In genomic region chr5:116589631-116590030, GRCm38 (mm10) we compare ENCODE assay signal across 14 mouse cellular contexts. TPM values are rescaled to one million over a fixed set of nuclear protein-coding genes. Genes with fewer than 3 reads are reported as not detected.
DNase-seq lines count a peak whose midpoint lies in the region; ATAC-seq and TF ChIP-seq lines count a peak whose summit lies in the region.
"Had no signal": no experiment of that assay in that cellular context is flagged by ENCODE, and none has a peak within 500 bp of the region (broad histone marks: within the 10 kb centered on the region; RNA-seq: fewer than 3 reads in every experiment).

No protein-coding gene starts in this region.

- ATAC-seq in forebrain, postnatal 0 days: no peak
- no peak for ATAC-seq in midbrain, embryonic 14.5 days (ENCODE audit: low FRiP score, low TSS enrichment)
- ATAC-seq: intestine, postnatal 0 days had no signal

- intact Hi-C loops in gastrocnemius, adult 2 months (cut with DNase I): no loop called here
- intact Hi-C loops in gastrocnemius, postnatal 36 days (cut with DNase I): loop anchor here (2.0 kb wide), 1 partner anchor 73 kb away; no protein-coding TSS in a partner anchor

- peak overlapping the region; percentile 82 for H3K4me3 ChIP-seq in forebrain, postnatal 0 days (ENCODE audit: low read depth, low read length)
- peak overlapping the region; percentile 80 for H3K4me3 ChIP-seq in midbrain, embryonic 14.5 days (replicated peaks; ENCODE audit: low read depth, low read length)
- H3K4me3 ChIP-seq in gastrocnemius, adult 2 months: no peak overlapping the region
- H3K4me3 ChIP-seq: heart, embryonic 13.5 days; limb, embryonic 15.5 days had no signal

- TF ChIP-seq CTCF in forebrain, postnatal 0 days (IDR thresholded peaks at IDR 0.05; ENCODE audit: low read depth): no peak
- TF ChIP-seq CTCF in gastrocnemius, adult 2 months (IDR thresholded peaks at IDR 0.05): no peak

- H3K4me2 ChIP-seq in forebrain, postnatal 0 days (ENCODE audit: low read depth): peak overlapping the region; percentile 74
- peak overlapping the region; percentile 78 for H3K4me2 ChIP-seq in midbrain, embryonic 14.5 days (ENCODE audit: low read length)
- H3K4me2 ChIP-seq: heart, embryonic 13.5 days; limb, embryonic 15.5 days had no signal

- no peaks in the 10 kb centered on the region for H3K27me3 ChIP-seq in forebrain, postnatal 0 days (ENCODE audit: insufficient read depth, low read length)
- H3K27me3 ChIP-seq in midbrain, embryonic 14.5 days (ENCODE audit: control insufficient read depth, insufficient read depth, low read length): no peaks in the 10 kb centered on the region
- H3K27me3 ChIP-seq: CH12.LX had no signal

- DNase-seq in cerebellum, adult 9-10 months: peak; percentile 73
- peak; percentile 51 to 58 for DNase-seq in cerebellum, postnatal 36 days
- no peak for DNase-seq in forebrain, postnatal 0 days
- peak; percentile 47 for DNase-seq in midbrain, embryonic 14.5 days
- DNase-seq in frontal cortex, postnatal 25 days (ENCODE audit: low spot score in 2 of 2): no peak
- no peak for DNase-seq in gastrocnemius, adult 2 months
- DNase-seq in gastrocnemius, postnatal 36 days: no peak
- DNase-seq: adrenal gland, postnatal 14 days; lung, postnatal 14 days; right cerebral cortex, postnatal 25 days had no signal

- peak overlapping the region; percentile 79 for H3K9ac ChIP-seq in forebrain, postnatal 0 days
- H3K9ac ChIP-seq in midbrain, embryonic 14.5 days (replicated peaks; ENCODE audit: low read length): peak overlapping the region; percentile 90
- H3K9ac ChIP-seq: heart, embryonic 13.5 days; limb, embryonic 15.5 days had no signal

- no peaks in the 10 kb centered on the region for H3K36me3 ChIP-seq in forebrain, postnatal 0 days (ENCODE audit: insufficient read depth)
- no peaks in the 10 kb centered on the region for H3K36me3 ChIP-seq in midbrain, embryonic 14.5 days (ENCODE audit: control insufficient read depth, insufficient read depth, low read length)
- H3K36me3 ChIP-seq: heart, embryonic 13.5 days; limb, embryonic 15.5 days had no signal

- H3K9me3 ChIP-seq in forebrain, postnatal 0 days (ENCODE audit: low read length): no peaks in the 10 kb centered on the region
- no peaks in the 10 kb centered on the region for H3K9me3 ChIP-seq in midbrain, embryonic 14.5 days (ENCODE audit: control insufficient read depth, low read length)
- H3K9me3 ChIP-seq: limb, embryonic 15.5 days had no signal

- peaks cover 35% of the 10 kb centered on the region for H3K4me1 ChIP-seq in forebrain, postnatal 0 days (ENCODE audit: insufficient read depth)
- peaks cover 42% of the 10 kb centered on the region for H3K4me1 ChIP-seq in midbrain, embryonic 14.5 days (ENCODE audit: control insufficient read depth, insufficient read depth, low read length)

- H3K27ac ChIP-seq in forebrain, postnatal 0 days (ENCODE audit: low read depth, low read length): no peak overlapping the region
- H3K27ac ChIP-seq in midbrain, embryonic 14.5 days (replicated peaks; ENCODE audit: low read depth, low read length): 0 out of 2 replicates have a peak overlapping the region, but pooled peaks have one; percentile 21
- no peak overlapping the region for H3K27ac ChIP-seq in gastrocnemius, adult 2 months
- H3K27ac ChIP-seq: heart, embryonic 13.5 days; limb, embryonic 15.5 days had no signal

- WGBS in forebrain, postnatal 0 days: 28% methylated on average over 8 of the region's 8 CpGs
- 33% methylated on average over 8 of the region's 8 CpGs for WGBS in midbrain, embryonic 14.5 days

RNA-seq across cellular contexts. Expression of gene Srrm4, which starts 2.0 kb away (rescaled TPM):
- 7.2 and 12.7 TPM in 2 replicates for total RNA-seq in forebrain, postnatal 0 days (2014; rRNA removed)
- polyA plus RNA-seq in forebrain, postnatal 0 days (2015; fragmentation: Nextera tagmentation; extraction: Ambion mirVana): 10.8 and 16.4 TPM in 2 replicates
- 21.5 and 22.6 TPM in 2 replicates for polyA plus RNA-seq in midbrain, embryonic 14.5 days (2014; fragmentation: Nextera tagmentation; extraction: Ambion mirVana)
- under 1 TPM; 0.15 to 0.47 TPM for total RNA-seq in gastrocnemius, adult 2 months (2021)
- under 1 TPM; 0.10 to 0.18 TPM for total RNA-seq in gastrocnemius, postnatal 36 days (2021)
- total RNA-seq: CH12.LX had no signal

Comparison
In these comparisons a context has a peak if more than half of its experiments do, and no peak if none do; other contexts are left out.
1. DNase-seq: peak in cerebellum, adult 9-10 months (single experiment), cerebellum, postnatal 36 days (2 of 2) and midbrain, embryonic 14.5 days (single experiment); none in forebrain, postnatal 0 days (single experiment), frontal cortex, postnatal 25 days (0 of 2), gastrocnemius, adult 2 months (single experiment) and gastrocnemius, postnatal 36 days (0 of 2).